Mouse (Mus musculus) heart, postnatal 4 days (tissue): ENCODE results near the gene Rcor1. TPM values are rescaled to one million over a fixed set of nuclear protein-coding genes. Genes with fewer than 3 reads are reported as not detected.
"Not testable (repeated sequence)": the region's sequence is repeated elsewhere in the genome, so short reads cannot be mapped to it uniquely, and the experiment has no call there.

Source experiments
- DNase-seq: peaks from one replicate; pipeline ENCODE4 v3.0.0; 2021
- total RNA-seq, 2 experiments: library from RNA; stranded (reverse); gene quantifications; 2 replicates each; pipeline ENCODE4 v1.2.3; 2021

Rcor1 gene
- total RNA-seq, 2 experiments from 2014 or later: 26.0 to 26.8 TPM

- not testable (repeated sequence) for DNase-seq
Observed at GRCm38 (mm10) chr12:111069299-111069698, 30.1 kb downstream of the Rcor1 start.

- DNase-seq: no peak
Observed at GRCm38 (mm10) chr12:111071009-111071408, 31.9 kb downstream of the Rcor1 start.

- DNase-seq: no peak
Observed at GRCm38 (mm10) chr12:111071477-111072152, 32.5 kb downstream of the Rcor1 start.

GRCm38 (mm10) chr12:111076385-111076965 lies 37.3 kb downstream of the Rcor1 start:
- no peak for DNase-seq

GRCm38 (mm10) chr12:111085579-111085978 lies 46.4 kb downstream of the Rcor1 start:
- DNase-seq: no peak

- DNase-seq: no peak
Observed at GRCm38 (mm10) chr12:111087066-111087465, 47.9 kb downstream of the Rcor1 start.

GRCm38 (mm10) chr12:111088186-111088585 lies 49.0 kb downstream of the Rcor1 start:
- peak; percentile 75 for DNase-seq

- DNase-seq: no peak
Observed at GRCm38 (mm10) chr12:111088731-111089141, 49.6 kb downstream of the Rcor1 start.

- peak; percentile 21 for DNase-seq
Observed at GRCm38 (mm10) chr12:111089145-111089544, 50.0 kb downstream of the Rcor1 start.

GRCm38 (mm10) chr12:111090801-111091200 lies 51.6 kb downstream of the Rcor1 start:
- DNase-seq: no peak

- no peak for DNase-seq
Observed at GRCm38 (mm10) chr12:111091981-111092380, 52.8 kb downstream of the Rcor1 start.

- no peak for DNase-seq
Observed at GRCm38 (mm10) chr12:111094073-111094472, 54.9 kb downstream of the Rcor1 start.

GRCm38 (mm10) chr12:111095086-111095485 lies 55.9 kb downstream of the Rcor1 start:
- DNase-seq: no peak

- DNase-seq: no peak
Observed at GRCm38 (mm10) chr12:111096249-111096648, 57.1 kb downstream of the Rcor1 start.

- DNase-seq: no peak
Observed at GRCm38 (mm10) chr12:111097036-111097435, 57.9 kb downstream of the Rcor1 start.

GRCm38 (mm10) chr12:111111176-111111575 lies 72.0 kb downstream of the Rcor1 start:
- DNase-seq: no peak

- DNase-seq: no peak
Observed at GRCm38 (mm10) chr12:111114593-111114992, 75.4 kb downstream of the Rcor1 start.

GRCm38 (mm10) chr12:111119506-111120085 lies 80.4 kb downstream of the Rcor1 start:
- DNase-seq: no peak

- no peak for DNase-seq
Observed at GRCm38 (mm10) chr12:111120976-111121645, 82.0 kb downstream of the Rcor1 start.

GRCm38 (mm10) chr12:111122332-111122852 lies 83.2 kb downstream of the Rcor1 start:
- no peak for DNase-seq

GRCm38 (mm10) chr12:111124601-111125260 lies 85.6 kb downstream of the Rcor1 start:
- DNase-seq: no peak

GRCm38 (mm10) chr12:111125666-111126065 lies 86.5 kb downstream of the Rcor1 start:
- DNase-seq: no peak
